Mouse (Mus musculus) intestine, postnatal 0 days (tissue): Measurements from ENCODE around the gene Olfr97. TPM values are rescaled to one million over a fixed set of nuclear protein-coding genes. Genes with fewer than 3 reads are reported as not detected.

Experiments used
- ATAC-seq: fragments of 200-750 bp; cut with Nextera tagmentation; 2 replicates; pipeline ENCODE4 v1.8.0; 2017; ENCODE audit warnings: mild to moderate bottlenecking, moderate TSS enrichment, moderate library complexity
- H3K27ac ChIP-seq: fragments of 300-500 bp; sonication (generic); 2 replicates; pipeline ENCODE4 v1.5.1; 2014; ENCODE audit warnings: mild to moderate bottlenecking, low read depth, low read length, moderate library complexity
- H3K27me3 ChIP-seq: fragments of 300-500 bp; sonication (generic); replicated peaks from 2 replicates; pipeline ENCODE4 v1.6.1; 2014; ENCODE audit warnings: low read length, mixed read lengths; ENCODE audit not compliant: control insufficient read depth, insufficient read depth
- H3K36me3 ChIP-seq: fragments of 300-500 bp; sonication (generic); 2 replicates; pipeline ENCODE4 v1.6.1; 2014; ENCODE audit warnings: mild to moderate bottlenecking, moderate library complexity; ENCODE audit not compliant: control insufficient read depth, insufficient read depth
- H3K4me1 ChIP-seq: fragments of 300-500 bp; sonication (generic); replicated peaks from 2 replicates; pipeline ENCODE4 v1.6.1; 2014; ENCODE audit warnings: antibody characterized with exemption, low read length, mixed read lengths; ENCODE audit not compliant: control insufficient read depth, insufficient read depth
- H3K4me2 ChIP-seq: fragments of 300-500 bp; sonication (generic); replicated peaks from 2 replicates; pipeline ENCODE4 v1.6.1; 2014; ENCODE audit warnings: low read depth, mild to moderate bottlenecking, moderate library complexity
- H3K4me3 ChIP-seq: fragments of 300-500 bp; sonication (generic); 2 replicates; pipeline ENCODE4 v1.5.1; 2014; ENCODE audit warnings: low read depth, low read length
- H3K9ac ChIP-seq: fragments of 300-500 bp; sonication (generic); 2 replicates; pipeline ENCODE4 v1.6.1; 2014; ENCODE audit warnings: mild to moderate bottlenecking, low read depth, low read length
- H3K9me3 ChIP-seq: fragments of 300-500 bp; sonication (generic); 2 replicates; pipeline ENCODE4 v1.6.1; 2016; ENCODE audit warnings: mixed run types; ENCODE audit not compliant: control insufficient read depth
- CTCF ChIP-seq: sonication (generic); IDR thresholded peaks from 2 replicates; pipeline ENCODE4 v1.5.1; 2016; ENCODE audit warnings: low read depth, mild to moderate bottlenecking, control low read depth, antibody characterized with exemption, moderate library complexity
- WGBS: fragments of 180-500 bp; shearing (Covaris S2); extraction: QIAGEN DNeasy Blood & Tissue Kit; methylation state at CpG from one replicate; pipeline ENCODE4 v1.1.7; 2014; 5-methylcytosine and 5-hydroxymethylcytosine counted together
- polyA plus RNA-seq: library from polyadenylated mRNA; unstranded; fragments of >200 nt; fragmentation: Nextera tagmentation; extraction: Ambion mirVana; gene quantifications from 2 replicates; pipeline ENCODE4 v1.2.1, GENCODE M21; 2015

The Olfr97 gene
- polyA plus RNA-seq, 1 experiment from 2014 or later, result not detected

GRCm38 (mm10) chr17:37221879-37222278 lies 15.3 kb downstream of the Olfr97 start:
- H3K4me1 ChIP-seq, result no peaks in the 10 kb centered on the region
- no peaks in the 10 kb centered on the region for H3K27me3 ChIP-seq
- ATAC-seq, result no peak
- no peak overlapping the region for H3K4me3 ChIP-seq
- H3K9me3 ChIP-seq, result no peaks in the 10 kb centered on the region
- H3K4me2 ChIP-seq, result no peak overlapping the region
- 32% methylated on average over 1 of the region's 1 CpGs for WGBS
- peak; percentile 60 for TF ChIP-seq CTCF
- no peak overlapping the region for H3K27ac ChIP-seq
- no peaks in the 10 kb centered on the region for H3K36me3 ChIP-seq
- no peak overlapping the region for H3K9ac ChIP-seq

GRCm38 (mm10) chr17:37219846-37220245 lies 17.3 kb downstream of the Olfr97 start, which contains the start of gene Olfr96:
Gene Olfr96, plus strand, starts transcription at chr17:37220146.
- 49% methylated on average over 4 of the region's 4 CpGs for WGBS
- no peak for ATAC-seq

GRCm38 (mm10) chr17:37218486-37218885 lies 18.6 kb downstream of the Olfr97 start:
- H3K4me3 ChIP-seq, result no peak overlapping the region
- H3K4me2 ChIP-seq, result no peak overlapping the region
- H3K4me1 ChIP-seq, result no peaks in the 10 kb centered on the region
- 71% methylated on average over 3 of the region's 3 CpGs for WGBS
- H3K36me3 ChIP-seq, result no peaks in the 10 kb centered on the region
- TF ChIP-seq CTCF, result no peak
- no peaks in the 10 kb centered on the region for H3K9me3 ChIP-seq
- no peak for ATAC-seq
- no peak overlapping the region for H3K27ac ChIP-seq
- H3K27me3 ChIP-seq, result no peaks in the 10 kb centered on the region
- no peak overlapping the region for H3K9ac ChIP-seq

More at GRCm38 (mm10) chr17:37219846-37220245, 17.3 kb downstream of the Olfr97 start, which contains the start of gene Olfr96:
- H3K36me3 ChIP-seq, result no peaks in the 10 kb centered on the region
- H3K27me3 ChIP-seq, result no peaks in the 10 kb centered on the region
- H3K27ac ChIP-seq, result no peak within 1 kb of the TSS
- no peaks in the 10 kb centered on the region for H3K4me1 ChIP-seq
- no peaks in the 10 kb centered on the region for H3K9me3 ChIP-seq
- TF ChIP-seq CTCF, result no peak
- no peak within 1 kb of the TSS for H3K4me2 ChIP-seq
- H3K4me3 ChIP-seq, result no peak within 1 kb of the TSS
- H3K9ac ChIP-seq, result no peak within 1 kb of the TSS

- H3K36me3 ChIP-seq, result no peaks in the 10 kb centered on the region
- no peaks in the 10 kb centered on the region for H3K4me1 ChIP-seq
- 82% methylated on average over 3 of the region's 3 CpGs for WGBS
- peaks cover 12% of the 10 kb centered on the region; the same call in 1 of the 2 replicates for H3K27me3 ChIP-seq
- no peak for TF ChIP-seq CTCF
- no peak within 1 kb of the TSS for H3K9ac ChIP-seq
- no peaks in the 10 kb centered on the region for H3K9me3 ChIP-seq
- no peak for ATAC-seq
- no peak within 1 kb of the TSS for H3K4me3 ChIP-seq
- no peak within 1 kb of the TSS for H3K27ac ChIP-seq
- no peak within 1 kb of the TSS for H3K4me2 ChIP-seq
Measured at GRCm38 (mm10) chr17:37213018-37213417, 24.1 kb downstream of the Olfr97 start, which contains the start of gene Olfr95. Gene Olfr95, minus strand, starts transcription at chr17:37213118.

- Histone ChIP-seq H3K27ac (no peak overlapping the region), H3K4me3 (peak overlapping the region; percentile 14; the same call in 1 of the 2 replicates), H3K36me3 (no peaks in the 10 kb centered on the region), H3K4me2 (peak overlapping the region; percentile 46), H3K4me1 (no peaks in the 10 kb centered on the region), H3K27me3 (peaks cover 12% of the 10 kb centered on the region; the same call in 1 of the 2 replicates), H3K9me3 (no peaks in the 10 kb centered on the region), H3K9ac (no peak overlapping the region)
- no peak for ATAC-seq
- WGBS, result 14% methylated on average over 40 of the region's 40 CpGs
- no peak for TF ChIP-seq CTCF
Measured at GRCm38 (mm10) chr17:37210884-37211768, 26.0 kb downstream of the Olfr97 start.

GRCm38 (mm10) chr17:37203917-37204236 lies 33.3 kb downstream of the Olfr97 start:
- no peaks in the 10 kb centered on the region for H3K4me1 ChIP-seq
- no peak for ATAC-seq
- H3K9ac ChIP-seq, result no peak overlapping the region
- H3K4me3 ChIP-seq, result no peak overlapping the region
- no peaks in the 10 kb centered on the region for H3K36me3 ChIP-seq
- no peaks in the 10 kb centered on the region for H3K9me3 ChIP-seq
- no peak for TF ChIP-seq CTCF
- no peak overlapping the region for H3K27ac ChIP-seq
- no peak overlapping the region for H3K4me2 ChIP-seq
- 33% methylated on average over 3 of the region's 3 CpGs for WGBS
- H3K27me3 ChIP-seq, result no peaks in the 10 kb centered on the region
